Mouse (Mus musculus) stomach, embryonic 14.5 days (tissue): ENCODE data around the gene Tmem200a. TPM values are rescaled to one million over a fixed set of nuclear protein-coding genes. Genes with fewer than 3 reads are reported as not detected.

Experiments used
- ATAC-seq: fragments of 200-750 bp; cut with Nextera tagmentation; 2 replicates; pipeline ENCODE4 v1.8.0; 2017; ENCODE audit warnings: low read depth, moderate TSS enrichment; ENCODE audit not compliant: insufficient number of reproducible peaks, insufficient read depth, low FRiP score
- H3K27ac ChIP-seq: fragments of 300-500 bp; sonication (generic); 2 replicates; pipeline ENCODE4 v1.5.1; 2014; ENCODE audit warnings: mild to moderate bottlenecking, low read length, moderate library complexity, mixed read lengths
- H3K27me3 ChIP-seq: fragments of 300-500 bp; sonication (generic); 2 replicates; pipeline ENCODE4 v1.6.1; 2014; ENCODE audit warnings: low read length, control low read depth, mixed read lengths; ENCODE audit not compliant: control insufficient read depth, insufficient read depth
- H3K36me3 ChIP-seq: fragments of 300-500 bp; sonication (generic); 2 replicates; pipeline ENCODE4 v1.6.1; 2014; ENCODE audit warnings: mild to moderate bottlenecking, control low read depth, low read length, moderate library complexity, mixed read lengths; ENCODE audit not compliant: control insufficient read depth, insufficient read depth
- H3K4me1 ChIP-seq: fragments of 300-500 bp; sonication (generic); 2 replicates; pipeline ENCODE4 v1.6.1; 2014; ENCODE audit warnings: low read length, control low read depth, mixed read lengths; ENCODE audit not compliant: control insufficient read depth, insufficient read depth
- H3K4me2 ChIP-seq: fragments of 300-500 bp; sonication (generic); replicated peaks from 2 replicates; pipeline ENCODE4 v1.6.1; 2014; ENCODE audit warnings: low read depth, low read length, control low read depth
- H3K4me3 ChIP-seq: fragments of 300-500 bp; sonication (generic); 2 replicates; pipeline ENCODE4 v1.5.1; 2014; ENCODE audit warnings: low read depth, low read length, control low read depth
- H3K9ac ChIP-seq: fragments of 300-500 bp; sonication (generic); replicated peaks from 2 replicates; pipeline ENCODE4 v1.6.1; 2014; ENCODE audit warnings: low read depth, mild to moderate bottlenecking, control low read depth, low read length, moderate library complexity, mixed read lengths
- H3K9me3 ChIP-seq: fragments of 300-500 bp; sonication (generic); 2 replicates; pipeline ENCODE4 v1.6.1; 2016; ENCODE audit warnings: low read depth, low read length, control low read depth; ENCODE audit not compliant: control insufficient read depth
- WGBS: fragments of 180-500 bp; shearing (Covaris S2); extraction: QIAGEN DNeasy Blood & Tissue Kit; methylation state at CpG from one replicate; pipeline ENCODE4 v1.1.7; 2014; 5-methylcytosine and 5-hydroxymethylcytosine counted together
- polyA plus RNA-seq: library from polyadenylated mRNA; unstranded; fragments of >200 nt; fragmentation: Nextera tagmentation; extraction: Ambion mirVana; gene quantifications from 2 replicates; pipeline ENCODE4 v1.2.1, GENCODE M21; 2014

Tmem200a gene
- 48.6 and 55.1 TPM in 2 replicates for polyA plus RNA-seq

DNA sequence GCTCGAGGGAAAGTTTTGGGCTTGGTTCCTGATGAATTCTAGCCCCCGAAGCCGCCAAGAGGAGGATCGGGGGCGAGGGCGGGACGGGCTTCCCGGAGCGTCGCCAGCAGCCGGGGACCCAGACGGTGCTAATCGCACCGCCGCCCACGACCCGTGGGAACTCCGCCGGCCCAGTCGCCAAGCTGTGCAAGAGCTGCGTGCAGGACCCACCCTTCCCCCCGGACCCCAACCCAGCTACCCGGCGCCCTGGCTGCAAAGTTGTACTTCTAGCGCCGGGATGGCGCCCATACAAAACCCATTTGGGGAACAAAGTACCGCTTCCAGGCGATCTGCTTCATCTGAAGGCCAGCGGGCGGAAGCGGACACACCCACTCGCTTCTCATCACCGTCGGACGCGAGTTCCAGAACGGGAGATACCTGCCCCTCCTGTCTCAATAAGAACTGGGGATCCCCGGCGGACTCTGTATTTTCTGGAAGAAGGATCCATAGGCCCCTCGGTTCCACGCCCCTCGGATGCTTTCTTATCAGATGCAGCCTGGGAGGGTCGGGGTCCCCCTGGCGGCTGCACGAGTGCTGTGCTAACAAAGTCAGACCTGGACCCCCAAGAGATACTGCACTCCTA is at the start of gene Tmem200a:
Gene Tmem200a, minus strand, starts transcription at position 532 of the 622 bp plus-strand sequence.
- no peaks in the 10 kb centered on the region for H3K27me3 ChIP-seq
- H3K36me3 ChIP-seq = no peaks in the 10 kb centered on the region
- peak within 1 kb of the TSS; percentile 77 for H3K27ac ChIP-seq
- H3K4me2 ChIP-seq = peak within 1 kb of the TSS; percentile 76
- H3K4me3 ChIP-seq = peak within 1 kb of the TSS; percentile 82
- H3K9me3 ChIP-seq = no peaks in the 10 kb centered on the region
- under 1% methylated on average over 44 of the region's 46 CpGs for WGBS
- peak; percentile 79; the same call in 1 of the 2 replicates for ATAC-seq
- peak within 1 kb of the TSS; percentile 84 for H3K9ac ChIP-seq
- H3K4me1 ChIP-seq = no peaks in the 10 kb centered on the region

DNA sequence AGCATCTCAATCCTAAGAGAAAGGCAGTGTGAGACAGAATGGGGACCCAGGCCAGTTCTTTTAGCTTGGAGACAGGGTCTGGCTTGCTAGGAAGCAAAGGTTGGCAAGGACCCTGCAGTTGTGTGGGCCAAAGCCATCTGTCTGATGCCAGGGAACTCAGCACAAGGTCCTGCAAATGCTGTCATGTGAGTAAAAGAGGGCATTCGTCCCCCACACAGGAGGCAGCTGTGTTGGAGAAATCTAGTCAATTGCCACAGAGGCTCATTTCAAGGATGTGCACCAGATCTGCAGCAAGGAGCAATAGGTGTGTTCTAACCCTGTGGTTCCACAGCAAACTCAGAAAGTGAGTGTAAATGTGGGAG is 41.0 kb upstream of the Tmem200a start:
- Histone ChIP-seq H3K27ac (no peak overlapping the region), H3K9ac (no peak overlapping the region), H3K4me2 (no peak overlapping the region), H3K4me3 (no peak overlapping the region), H3K4me1 (no peaks in the 10 kb centered on the region), H3K9me3 (no peaks in the 10 kb centered on the region), H3K36me3 (no peaks in the 10 kb centered on the region), H3K27me3 (no peaks in the 10 kb centered on the region)
- WGBS = 77% methylated on average over 1 of the region's 1 CpGs
- no peak for ATAC-seq

GRCm38 (mm10) chr10:26119067-26119821 is 40.4 kb upstream of the Tmem200a start:
- Histone ChIP-seq H3K27ac (no peak overlapping the region), H3K4me1 (no peaks in the 10 kb centered on the region), H3K9ac (no peak overlapping the region), H3K4me3 (no peak overlapping the region), H3K27me3 (no peaks in the 10 kb centered on the region), H3K9me3 (no peaks in the 10 kb centered on the region), H3K36me3 (no peaks in the 10 kb centered on the region), H3K4me2 (no peak overlapping the region)
- no peak for ATAC-seq
- 85% methylated on average over 6 of the region's 6 CpGs for WGBS

GRCm38 (mm10) chr10:26114409-26114808 is 35.6 kb upstream of the Tmem200a start:
- Histone ChIP-seq H3K9ac (no peak overlapping the region), H3K27ac (no peak overlapping the region), H3K4me3 (no peak overlapping the region), H3K4me1 (no peaks in the 10 kb centered on the region), H3K9me3 (no peaks in the 10 kb centered on the region), H3K4me2 (no peak overlapping the region), H3K36me3 (no peaks in the 10 kb centered on the region), H3K27me3 (no peaks in the 10 kb centered on the region)
- ATAC-seq = no peak
- WGBS = 83% methylated on average over 4 of the region's 4 CpGs

DNA sequence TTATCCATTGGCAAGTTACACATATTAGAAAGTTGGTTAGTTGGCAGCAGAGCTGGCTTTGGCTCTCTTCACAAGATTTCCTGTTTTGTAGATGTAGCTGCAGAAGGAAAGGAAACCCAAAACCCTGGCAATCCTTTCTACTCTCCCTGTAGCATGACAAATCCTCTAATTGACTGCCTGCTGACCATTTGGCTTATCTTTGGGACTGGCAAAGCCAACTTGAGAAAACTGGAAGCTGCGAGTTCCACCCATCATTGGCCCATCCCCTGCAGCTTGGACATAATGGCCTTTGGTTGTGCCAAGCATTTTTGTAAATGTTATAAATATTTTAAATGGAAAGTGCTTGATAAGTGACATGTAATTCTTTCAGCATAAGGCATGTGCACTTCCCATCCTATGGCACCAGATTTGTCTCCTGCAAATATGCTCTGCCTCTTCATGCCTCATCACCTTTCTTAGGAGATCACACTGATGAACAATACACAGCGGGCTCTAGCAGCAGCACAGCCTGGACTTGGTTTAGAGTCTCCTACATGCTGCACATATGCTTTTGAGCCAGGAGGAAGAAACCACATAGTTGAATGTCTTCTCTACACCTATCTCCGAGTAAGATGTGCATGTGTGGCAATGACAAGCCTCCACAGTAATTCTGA is 24.6 kb upstream of the Tmem200a start:
- ATAC-seq = no peak
- 75% methylated on average over 3 of the region's 3 CpGs for WGBS
- H3K4me1 ChIP-seq = no peaks in the 10 kb centered on the region
- H3K9me3 ChIP-seq = no peaks in the 10 kb centered on the region
- H3K27ac ChIP-seq = no peak overlapping the region
- no peak overlapping the region for H3K4me3 ChIP-seq
- no peak overlapping the region for H3K9ac ChIP-seq
- H3K4me2 ChIP-seq = no peak overlapping the region
- H3K36me3 ChIP-seq = no peaks in the 10 kb centered on the region
- no peaks in the 10 kb centered on the region for H3K27me3 ChIP-seq

- no peak overlapping the region for H3K4me2 ChIP-seq
- no peaks in the 10 kb centered on the region for H3K27me3 ChIP-seq
- H3K27ac ChIP-seq = no peak overlapping the region
- WGBS = 61% methylated on average over 4 of the region's 4 CpGs
- no peaks in the 10 kb centered on the region for H3K9me3 ChIP-seq
- H3K4me1 ChIP-seq = no peaks in the 10 kb centered on the region
- H3K9ac ChIP-seq = no peak overlapping the region
- no peak for ATAC-seq
- H3K36me3 ChIP-seq = no peaks in the 10 kb centered on the region
- H3K4me3 ChIP-seq = no peak overlapping the region
Measured at GRCm38 (mm10) chr10:26082081-26082480, 3.2 kb upstream of the Tmem200a start.

DNA sequence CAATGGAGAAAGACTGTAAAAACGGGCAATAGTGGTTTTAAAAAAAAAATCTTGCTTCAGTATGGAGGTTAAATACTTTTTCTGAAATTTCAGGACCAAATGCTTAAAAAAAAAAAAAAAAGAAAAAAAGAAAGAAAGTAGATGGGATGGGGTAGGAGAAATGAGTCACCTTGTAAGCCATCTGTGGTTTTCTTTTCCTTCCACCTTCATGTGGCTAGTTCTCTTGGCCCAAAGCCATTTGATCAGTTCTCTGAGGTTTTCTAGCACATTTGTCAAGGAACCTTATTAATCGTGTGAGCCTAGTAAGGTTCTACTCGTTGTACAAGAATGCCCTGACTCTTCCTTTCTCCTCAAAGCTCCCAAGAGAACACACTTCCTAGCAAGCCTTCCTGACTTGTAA is 826 bp upstream of the Tmem200a start:
- 60% methylated on average over 3 of the region's 3 CpGs for WGBS
- Histone ChIP-seq H3K9ac (no peak overlapping the region), H3K36me3 (no peaks in the 10 kb centered on the region), H3K4me1 (no peaks in the 10 kb centered on the region), H3K27me3 (no peaks in the 10 kb centered on the region), H3K4me2 (no peak overlapping the region), H3K9me3 (no peaks in the 10 kb centered on the region), H3K4me3 (no peak overlapping the region), H3K27ac (no peak overlapping the region)
- no peak for ATAC-seq

- H3K4me1 ChIP-seq = no peaks in the 10 kb centered on the region
- no peaks in the 10 kb centered on the region for H3K27me3 ChIP-seq
- H3K27ac ChIP-seq = peak within 1 kb of the TSS; percentile 77
- peak within 1 kb of the TSS; percentile 82 for H3K4me3 ChIP-seq
- peak within 1 kb of the TSS; percentile 84 for H3K9ac ChIP-seq
- 1% methylated on average over 52 of the region's 52 CpGs for WGBS
- ATAC-seq = peak; percentile 71; the same call in 1 of the 2 replicates
- no peaks in the 10 kb centered on the region for H3K36me3 ChIP-seq
- no peaks in the 10 kb centered on the region for H3K9me3 ChIP-seq
- peak within 1 kb of the TSS; percentile 76 for H3K4me2 ChIP-seq
Measured at GRCm38 (mm10) chr10:26077671-26078481, 976 bp downstream of the Tmem200a start, which contains the start of gene Gm9767. Gm9767 (plus strand) TSS chr10:26078255.
